Mouse (Mus musculus) hindbrain, embryonic 10.5 days (tissue): ENCODE results near the gene Shkbp1. TPM values are rescaled to one million over a fixed set of nuclear protein-coding genes. Genes with fewer than 3 reads are reported as not detected.

ENCODE experiments used
- DNase-seq: peaks from one replicate; pipeline ENCODE4 v3.0.0-alpha.2; 2017; ENCODE audit warnings: low spot score
- H3K27ac ChIP-seq: fragments of 300-500 bp; sonication (generic); 2 replicates; pipeline ENCODE4 v1.5.1; 2016; ENCODE audit warnings: mild to moderate bottlenecking, moderate library complexity
- H3K27me3 ChIP-seq: fragments of 300-500 bp; sonication (generic); 2 replicates; pipeline ENCODE4 v1.6.1; 2016; ENCODE audit warnings: mild to moderate bottlenecking; ENCODE audit not compliant: poor library complexity, insufficient read depth, severe bottlenecking
- H3K36me3 ChIP-seq: fragments of 300-500 bp; sonication (generic); 2 replicates; pipeline ENCODE4 v1.6.1; 2016; ENCODE audit warnings: mild to moderate bottlenecking, moderate library complexity
- H3K4me1 ChIP-seq: fragments of 300-500 bp; sonication (generic); replicated peaks from 2 replicates; pipeline ENCODE4 v1.6.1; 2016; ENCODE audit warnings: mild to moderate bottlenecking
- H3K4me3 ChIP-seq: fragments of 300-500 bp; sonication (generic); 2 replicates; pipeline ENCODE4 v1.5.1; 2016; ENCODE audit warnings: mild to moderate bottlenecking, moderate library complexity
- H3K9me3 ChIP-seq: fragments of 300-500 bp; sonication (generic); 2 replicates; pipeline ENCODE4 v1.6.1; 2016; ENCODE audit warnings: mild to moderate bottlenecking, moderate library complexity
- WGBS: fragments of 180-500 bp; shearing (Covaris S2); methylation state at CpG from one replicate; pipeline ENCODE4 v1.1.7; 2016; 5-methylcytosine and 5-hydroxymethylcytosine counted together
- polyA plus RNA-seq: library from polyadenylated mRNA; unstranded; fragments of >200 nt; fragmentation: Nextera tagmentation; extraction: Ambion mirVana; gene quantifications from 2 replicates; pipeline ENCODE4 v1.2.1, GENCODE M21; 2016

The Shkbp1 gene
- polyA plus RNA-seq, 1 experiment from 2014 or later, result 87.4 TPM

GRCm38 (mm10) chr7:27383233-27383632 lies 27.4 kb upstream of the Shkbp1 start:
- DNase-seq, result no peak
- Histone ChIP-seq H3K27me3 (peaks cover 20% of the 10 kb centered on the region), H3K4me3 (no peak overlapping the region), H3K36me3 (no peaks in the 10 kb centered on the region), H3K4me1 (peaks cover 8% of the 10 kb centered on the region; the same call in 1 of the 2 replicates), H3K27ac (no peak overlapping the region), H3K9me3 (no peaks in the 10 kb centered on the region)
- 78% methylated on average over 1 of the region's 1 CpGs for WGBS

DNA sequence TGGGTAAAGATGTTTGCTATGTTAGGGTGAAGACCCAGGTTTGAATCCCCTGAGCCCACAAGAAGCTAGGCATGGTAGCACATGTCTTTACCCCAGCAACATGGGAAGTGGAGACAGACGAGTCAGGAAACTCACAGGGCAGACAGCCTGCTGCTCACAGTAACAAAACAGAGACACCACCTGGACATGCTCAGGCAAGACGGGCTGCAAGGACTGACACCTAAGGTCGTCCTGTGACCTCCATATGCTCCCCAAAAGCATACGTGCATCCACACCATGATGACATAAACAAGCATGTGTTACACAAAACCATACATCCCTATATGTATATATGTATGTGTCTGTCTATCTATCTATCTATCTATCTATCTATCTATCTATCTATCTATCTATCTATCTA lies 25.7 kb upstream of the Shkbp1 start:
- peaks cover 35% of the 10 kb centered on the region for H3K27me3 ChIP-seq
- peaks cover 8% of the 10 kb centered on the region; the same call in 1 of the 2 replicates for H3K4me1 ChIP-seq
- H3K36me3 ChIP-seq, result no peaks in the 10 kb centered on the region
- DNase-seq, result no peak
- WGBS, result 63% methylated on average over 4 of the region's 4 CpGs
- H3K9me3 ChIP-seq, result no peaks in the 10 kb centered on the region
- no peak overlapping the region for H3K4me3 ChIP-seq
- no peak overlapping the region for H3K27ac ChIP-seq

DNA sequence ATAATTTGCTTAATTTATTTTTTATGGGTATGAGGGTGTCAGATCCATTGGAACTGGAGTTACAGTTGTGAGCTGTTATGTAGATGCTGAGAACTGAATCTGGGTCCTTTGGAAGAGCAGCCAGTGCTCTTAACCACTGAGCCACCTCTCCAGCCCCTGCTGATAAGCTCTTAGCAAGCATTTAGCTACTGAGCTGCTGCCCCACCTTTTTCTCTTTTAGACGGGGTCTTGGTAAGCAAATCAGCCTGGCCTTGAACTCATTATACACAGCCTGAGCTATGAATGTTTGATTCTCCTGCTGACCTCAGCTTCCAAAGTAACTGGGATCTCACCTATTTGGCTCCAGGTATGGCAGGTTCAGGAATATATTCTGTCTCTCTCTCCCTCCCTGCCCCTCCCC lies 25.2 kb upstream of the Shkbp1 start:
- no peak for DNase-seq
- no peak overlapping the region for H3K4me3 ChIP-seq
- H3K27ac ChIP-seq, result no peak overlapping the region
- H3K27me3 ChIP-seq, result peaks cover 40% of the 10 kb centered on the region
- WGBS, result 51% methylated on average over 1 of the region's 1 CpGs
- no peaks in the 10 kb centered on the region for H3K9me3 ChIP-seq
- H3K36me3 ChIP-seq, result no peaks in the 10 kb centered on the region
- H3K4me1 ChIP-seq, result peaks cover 8% of the 10 kb centered on the region; the same call in 1 of the 2 replicates

DNA sequence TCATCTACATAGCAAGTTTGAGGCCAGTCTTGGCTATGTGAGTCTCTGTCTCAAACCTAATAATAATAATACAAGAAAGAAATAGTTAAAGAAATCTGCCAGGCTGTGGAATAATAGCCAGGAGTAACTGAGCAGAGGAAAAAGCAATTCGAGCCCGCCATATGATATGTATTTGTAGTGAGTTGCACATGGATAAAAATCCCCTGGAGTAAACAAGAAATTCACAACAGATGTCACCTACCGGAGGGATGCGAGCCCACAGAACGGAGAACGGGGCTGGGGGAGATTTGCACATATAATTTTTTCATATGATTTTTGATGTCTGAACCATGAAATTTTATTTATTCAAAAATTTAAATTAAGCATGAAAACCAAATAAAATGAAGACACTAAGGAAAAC lies 24.0 kb upstream of the Shkbp1 start:
- Histone ChIP-seq H3K4me3 (no peak overlapping the region), H3K36me3 (no peaks in the 10 kb centered on the region), H3K4me1 (peaks cover 11% of the 10 kb centered on the region; the same call in 1 of the 2 replicates), H3K9me3 (no peaks in the 10 kb centered on the region), H3K27ac (no peak overlapping the region), H3K27me3 (peaks cover 52% of the 10 kb centered on the region)
- 80% methylated on average over 6 of the region's 6 CpGs for WGBS
- no peak for DNase-seq

GRCm38 (mm10) chr7:27378431-27378830 lies 22.6 kb upstream of the Shkbp1 start:
- H3K4me1 ChIP-seq, result 0 out of 2 replicates have a peak, but pooled peaks cover 3% of the 10 kb centered on the region
- DNase-seq, result no peak
- no peak overlapping the region for H3K27ac ChIP-seq
- no peaks in the 10 kb centered on the region for H3K36me3 ChIP-seq
- 25% methylated on average over 4 of the region's 4 CpGs for WGBS
- no peak overlapping the region for H3K4me3 ChIP-seq
- H3K9me3 ChIP-seq, result 0 out of 2 replicates have a peak, but pooled peaks cover under 1% of the 10 kb centered on the region
- peaks cover 63% of the 10 kb centered on the region for H3K27me3 ChIP-seq

GRCm38 (mm10) chr7:27375274-27375673 lies 19.5 kb upstream of the Shkbp1 start:
- peak overlapping the region; percentile 32; the same call in 1 of the 2 replicates for H3K4me3 ChIP-seq
- DNase-seq, result no peak
- H3K9me3 ChIP-seq, result peaks cover 6% of the 10 kb centered on the region
- H3K27ac ChIP-seq, result no peak overlapping the region
- H3K4me1 ChIP-seq, result peaks cover 12% of the 10 kb centered on the region
- no peaks in the 10 kb centered on the region for H3K36me3 ChIP-seq
- H3K27me3 ChIP-seq, result peaks cover 90% of the 10 kb centered on the region
- WGBS, result 2% methylated on average over 22 of the region's 22 CpGs

DNA sequence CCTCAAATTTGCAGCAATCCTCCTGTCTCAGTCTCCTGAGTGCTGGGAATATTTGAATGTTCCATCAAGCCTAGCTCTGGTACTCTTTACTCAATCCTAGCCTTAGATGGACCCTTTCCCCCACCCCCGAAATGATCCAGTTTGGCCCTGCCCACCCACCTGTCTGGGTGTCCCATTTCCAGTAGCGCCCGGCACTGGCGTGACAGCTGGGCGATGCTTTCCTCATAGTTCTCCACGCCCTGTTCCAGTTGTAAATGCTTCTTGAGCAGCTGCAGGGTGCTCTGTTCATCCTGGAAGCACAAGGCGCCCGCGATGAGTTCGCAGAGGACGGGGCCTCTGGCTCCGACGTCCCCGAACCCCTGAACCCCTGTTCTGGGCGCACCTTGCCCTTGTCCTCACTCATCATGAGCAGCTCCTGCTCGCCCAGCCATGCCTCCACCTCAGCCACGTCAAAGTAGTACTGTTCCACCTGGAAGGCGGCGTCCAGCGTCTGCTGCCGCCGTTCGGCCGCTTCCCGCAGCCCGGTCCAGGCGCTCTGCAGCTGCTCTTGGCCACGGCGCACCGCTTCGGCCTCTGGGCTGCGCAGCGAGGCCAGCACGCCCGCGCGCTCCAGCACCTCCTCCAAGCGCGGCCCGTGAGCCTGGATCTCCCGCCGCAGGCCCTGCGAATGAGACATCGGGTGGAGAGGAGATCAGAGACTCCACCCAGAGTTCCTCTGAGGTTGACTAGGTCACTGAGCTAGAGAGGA lies 16.1 kb upstream of the Shkbp1 start:
- H3K27ac ChIP-seq, result no peak overlapping the region
- peaks cover 19% of the 10 kb centered on the region for H3K4me1 ChIP-seq
- peak overlapping the region; percentile 37 for H3K4me3 ChIP-seq
- peaks cover 100% of the 10 kb centered on the region for H3K27me3 ChIP-seq
- H3K36me3 ChIP-seq, result no peaks in the 10 kb centered on the region
- peaks cover 17% of the 10 kb centered on the region for H3K9me3 ChIP-seq
- DNase-seq, result peak; percentile 40
- WGBS, result 4% methylated on average over 44 of the region's 44 CpGs

DNA sequence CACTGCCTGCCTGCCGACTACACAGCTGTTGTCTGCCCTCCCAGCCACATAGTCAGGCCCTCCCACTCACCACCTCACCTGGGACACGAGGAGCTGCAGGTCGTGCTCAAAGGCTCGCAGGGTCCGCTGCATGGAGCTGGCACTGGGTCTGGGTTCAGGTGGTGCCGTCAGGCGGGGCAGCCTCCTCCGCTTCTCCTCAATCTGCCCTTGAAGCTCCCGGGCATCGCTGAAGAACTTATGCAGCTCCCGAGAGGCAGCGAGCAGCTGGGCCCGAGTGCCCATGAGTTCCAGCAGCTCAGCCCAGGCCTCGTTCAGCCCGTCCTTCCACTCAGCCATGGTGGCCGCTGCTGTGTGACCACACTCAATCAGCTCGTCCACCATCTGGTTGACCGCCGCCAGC lies 13.3 kb upstream of the Shkbp1 start:
- peaks cover 20% of the 10 kb centered on the region for H3K4me1 ChIP-seq
- WGBS, result 84% methylated on average over 19 of the region's 19 CpGs
- no peak overlapping the region for H3K27ac ChIP-seq
- DNase-seq, result no peak
- H3K9me3 ChIP-seq, result peaks cover 17% of the 10 kb centered on the region
- peaks cover 100% of the 10 kb centered on the region for H3K27me3 ChIP-seq
- no peaks in the 10 kb centered on the region for H3K36me3 ChIP-seq
- no peak overlapping the region for H3K4me3 ChIP-seq

DNA sequence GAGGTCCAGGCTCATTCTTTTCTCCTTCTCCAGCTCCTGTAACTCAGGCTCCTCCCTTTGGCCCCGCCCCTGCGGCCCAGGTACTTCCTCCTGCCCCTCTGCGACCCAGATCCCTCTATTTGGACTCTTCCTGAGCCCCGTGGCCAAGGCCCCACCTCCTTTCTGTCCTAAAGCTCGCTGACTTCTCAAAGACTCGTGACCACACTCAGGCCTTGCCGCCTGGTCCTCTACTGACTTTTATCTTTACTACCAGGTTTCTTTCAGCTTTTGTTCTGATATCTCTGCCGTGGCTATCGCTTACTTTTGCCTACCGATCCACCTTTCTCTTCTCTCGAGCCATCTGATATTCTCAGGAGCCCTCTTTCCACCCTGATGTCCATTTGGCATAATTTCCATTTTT lies 12.2 kb upstream of the Shkbp1 start:
- no peak overlapping the region for H3K27ac ChIP-seq
- H3K27me3 ChIP-seq, result peaks cover 100% of the 10 kb centered on the region
- H3K9me3 ChIP-seq, result peaks cover 13% of the 10 kb centered on the region
- H3K4me1 ChIP-seq, result peaks cover 25% of the 10 kb centered on the region
- H3K36me3 ChIP-seq, result no peaks in the 10 kb centered on the region
- peak overlapping the region; percentile 5 for H3K4me3 ChIP-seq
- no peak for DNase-seq
- 13% methylated on average over 11 of the region's 11 CpGs for WGBS

GRCm38 (mm10) chr7:27366082-27366844 lies 10.4 kb upstream of the Shkbp1 start:
- Histone ChIP-seq H3K27ac (no peak overlapping the region), H3K4me3 (no peak overlapping the region), H3K9me3 (peaks cover 17% of the 10 kb centered on the region), H3K36me3 (no peaks in the 10 kb centered on the region), H3K4me1 (peaks cover 25% of the 10 kb centered on the region), H3K27me3 (peaks cover 100% of the 10 kb centered on the region)
- DNase-seq, result no peak
- 44% methylated on average over 21 of the region's 21 CpGs for WGBS

- Histone ChIP-seq H3K36me3 (no peaks in the 10 kb centered on the region), H3K4me3 (peak overlapping the region; percentile 29), H3K27me3 (peaks cover 85% of the 10 kb centered on the region), H3K4me1 (peaks cover 29% of the 10 kb centered on the region), H3K9me3 (peaks cover 7% of the 10 kb centered on the region; the same call in 1 of the 2 replicates), H3K27ac (no peak overlapping the region)
- WGBS, result 3% methylated on average over 29 of the region's 29 CpGs
- no peak for DNase-seq
Measured at GRCm38 (mm10) chr7:27364379-27364778, 8.6 kb upstream of the Shkbp1 start.

GRCm38 (mm10) chr7:27361283-27361946 lies 5.6 kb upstream of the Shkbp1 start:
- peak overlapping the region; percentile 86 for H3K27ac ChIP-seq
- WGBS, result under 1% methylated on average over 52 of the region's 52 CpGs
- peak overlapping the region; percentile 66 for H3K4me3 ChIP-seq
- peaks cover 34% of the 10 kb centered on the region for H3K4me1 ChIP-seq
- 0 out of 2 replicates have a peak, but pooled peaks cover 4% of the 10 kb centered on the region for H3K9me3 ChIP-seq
- peaks cover 82% of the 10 kb centered on the region for H3K27me3 ChIP-seq
- peak; percentile 100 for DNase-seq
- no peaks in the 10 kb centered on the region for H3K36me3 ChIP-seq
